Mouse (Mus musculus): ENCODE data around the gene Endog.

DNA sequence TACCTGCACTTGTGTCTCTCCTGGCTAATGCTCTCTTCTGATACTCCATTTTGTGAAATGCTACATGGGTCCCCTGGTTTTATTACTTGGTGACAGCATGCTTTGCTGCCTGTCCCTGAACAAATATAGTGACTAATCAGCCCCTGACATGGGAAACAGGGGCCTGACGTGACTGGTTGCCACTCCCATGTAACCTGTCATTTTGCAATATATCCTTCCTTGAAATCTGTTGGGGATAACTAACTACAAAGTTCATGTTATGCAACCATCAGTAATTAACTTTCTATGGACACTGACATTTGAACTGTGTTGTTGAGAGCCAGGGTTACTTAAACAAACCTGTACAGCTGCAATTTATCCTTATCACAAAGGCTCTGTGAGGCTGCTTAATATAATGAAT lies 28.7 kb downstream of the Endog start:
- TF ChIP-seq CTCF (IDR thresholded peaks at IDR 0.05; ENCODE audit: low read depth, low read length), result no peak
- no peak for TF ChIP-seq TAL1 (conservative IDR thresholded peaks at IDR 0.05; ENCODE audit: low read depth, low read length)

Data from G1E (cell line).